Mouse (Mus musculus): ENCODE results near the gene Slc7a7. TPM values are rescaled to one million over a fixed set of nuclear protein-coding genes. Genes with fewer than 3 reads are reported as not detected.

Slc7a7 gene
- polyA plus RNA-seq, 1 experiment from 2014 or later, result 5.3 TPM

- 0 out of 2 replicates have a peak, but pooled peaks cover 5% of the 10 kb centered on the region for H3K36me3 ChIP-seq
- H3K9me3 ChIP-seq, result no peaks in the 10 kb centered on the region
- H3K27ac ChIP-seq, result peak within 1 kb of the TSS; percentile 87
- no peaks in the 10 kb centered on the region for H3K27me3 ChIP-seq
- WGBS, result under 1% methylated on average over 46 of the region's 49 CpGs
- peak within 1 kb of the TSS; percentile 83 for H3K9ac ChIP-seq (replicated peaks)
- H3K4me2 ChIP-seq (replicated peaks), result peak within 1 kb of the TSS; percentile 68
- peak within 1 kb of the TSS; percentile 57 for H3K4me3 ChIP-seq (replicated peaks)
- peaks cover 75% of the 10 kb centered on the region for H3K4me1 ChIP-seq (replicated peaks)
- ATAC-seq, result peak; percentile 44
These were observed 13.9 kb upstream of the Slc7a7 start, which contains the start of gene Mmp14 for GRCm38 (mm10) chr14:54431334-54432077. Gene Mmp14 (plus strand): TSS chr14:54431612.

GRCm38 (mm10) chr14:54430406-54431145 is 13.0 kb upstream of the Slc7a7 start:
- Histone ChIP-seq H3K9me3 (no peaks in the 10 kb centered on the region), H3K4me3 (replicated peaks) (peak overlapping the region; percentile 57), H3K4me1 (replicated peaks) (peaks cover 81% of the 10 kb centered on the region), H3K4me2 (replicated peaks) (peak overlapping the region; percentile 68), H3K27me3 (no peaks in the 10 kb centered on the region), H3K27ac (peak overlapping the region; percentile 87), H3K9ac (replicated peaks) (peak overlapping the region; percentile 83), H3K36me3 (0 out of 2 replicates have a peak, but pooled peaks cover 5% of the 10 kb centered on the region)
- 3% methylated on average over 18 of the region's 18 CpGs for WGBS
- no peak for ATAC-seq

- Histone ChIP-seq H3K27ac (peak overlapping the region; percentile 87; the same call in 1 of the 2 replicates), H3K4me3 (replicated peaks) (peak overlapping the region; percentile 57; the same call in 1 of the 2 replicates), H3K4me2 (replicated peaks) (peak overlapping the region; percentile 68), H3K36me3 (0 out of 2 replicates have a peak, but pooled peaks cover 5% of the 10 kb centered on the region), H3K9ac (replicated peaks) (peak overlapping the region; percentile 83), H3K27me3 (no peaks in the 10 kb centered on the region), H3K9me3 (no peaks in the 10 kb centered on the region), H3K4me1 (replicated peaks) (peaks cover 76% of the 10 kb centered on the region)
- no peak for ATAC-seq
- 68% methylated on average over 7 of the region's 7 CpGs for WGBS
These were observed 11.9 kb upstream of the Slc7a7 start for GRCm38 (mm10) chr14:54429332-54430093.

- no peak overlapping the region for H3K4me3 ChIP-seq (replicated peaks)
- no peaks in the 10 kb centered on the region for H3K9me3 ChIP-seq
- no peaks in the 10 kb centered on the region for H3K27me3 ChIP-seq
- 94% methylated on average over 5 of the region's 5 CpGs for WGBS
- 0 out of 2 replicates have a peak, but pooled peaks cover 5% of the 10 kb centered on the region for H3K36me3 ChIP-seq
- no peak overlapping the region for H3K4me2 ChIP-seq (replicated peaks)
- no peak overlapping the region for H3K9ac ChIP-seq (replicated peaks)
- peaks cover 65% of the 10 kb centered on the region for H3K4me1 ChIP-seq (replicated peaks)
- ATAC-seq, result no peak
- no peak overlapping the region for H3K27ac ChIP-seq
These were observed 10.8 kb upstream of the Slc7a7 start for GRCm38 (mm10) chr14:54428421-54428820.

- WGBS, result 95% methylated on average over 7 of the region's 7 CpGs
- Histone ChIP-seq H3K9me3 (no peaks in the 10 kb centered on the region), H3K9ac (replicated peaks) (peak overlapping the region; percentile 88; the same call in 1 of the 2 replicates), H3K4me1 (replicated peaks) (peaks cover 59% of the 10 kb centered on the region), H3K4me2 (replicated peaks) (peak overlapping the region; percentile 66), H3K4me3 (replicated peaks) (peak overlapping the region; percentile 88), H3K27me3 (no peaks in the 10 kb centered on the region), H3K27ac (no peak overlapping the region), H3K36me3 (0 out of 2 replicates have a peak, but pooled peaks cover 5% of the 10 kb centered on the region)
- ATAC-seq, result no peak
These were observed 10.1 kb upstream of the Slc7a7 start for GRCm38 (mm10) chr14:54427696-54428095.

- WGBS, result under 1% methylated on average over 48 of the region's 48 CpGs
- ATAC-seq, result peak; percentile 86
- H3K4me1 ChIP-seq (replicated peaks), result peaks cover 50% of the 10 kb centered on the region
- H3K9ac ChIP-seq (replicated peaks), result peak within 1 kb of the TSS; percentile 88
- peak within 1 kb of the TSS; percentile 94 for H3K27ac ChIP-seq
- H3K4me2 ChIP-seq (replicated peaks), result peak within 1 kb of the TSS; percentile 66
- H3K4me3 ChIP-seq (replicated peaks), result peak within 1 kb of the TSS; percentile 88
- no peaks in the 10 kb centered on the region for H3K9me3 ChIP-seq
- no peaks in the 10 kb centered on the region for H3K27me3 ChIP-seq
- H3K36me3 ChIP-seq, result 0 out of 2 replicates have a peak, but pooled peaks cover 5% of the 10 kb centered on the region
These were observed 9.3 kb upstream of the Slc7a7 start, which contains the start of gene Mrpl52 for GRCm38 (mm10) chr14:54426689-54427398. Gene Mrpl52 (plus strand): TSS chr14:54426909.

GRCm38 (mm10) chr14:54426003-54426688 is 8.6 kb upstream of the Slc7a7 start:
- 34% methylated on average over 14 of the region's 14 CpGs for WGBS
- H3K9ac ChIP-seq (replicated peaks), result peak overlapping the region; percentile 88
- H3K36me3 ChIP-seq, result 0 out of 2 replicates have a peak, but pooled peaks cover 5% of the 10 kb centered on the region
- peaks cover 43% of the 10 kb centered on the region for H3K4me1 ChIP-seq (replicated peaks)
- no peaks in the 10 kb centered on the region for H3K9me3 ChIP-seq
- peak; percentile 44 for ATAC-seq
- no peaks in the 10 kb centered on the region for H3K27me3 ChIP-seq
- H3K27ac ChIP-seq, result peak overlapping the region; percentile 94
- peak overlapping the region; percentile 88 for H3K4me3 ChIP-seq (replicated peaks)
- H3K4me2 ChIP-seq (replicated peaks), result peak overlapping the region; percentile 66

GRCm38 (mm10) chr14:54425540-54425939 is 8.0 kb upstream of the Slc7a7 start:
- no peak for ATAC-seq
- 89% methylated on average over 1 of the region's 1 CpGs for WGBS
- peak overlapping the region; percentile 88 for H3K4me3 ChIP-seq (replicated peaks)

GRCm38 (mm10) chr14:54424634-54425033 is 7.1 kb upstream of the Slc7a7 start:
- no peaks in the 10 kb centered on the region for H3K9me3 ChIP-seq
- no peaks in the 10 kb centered on the region for H3K27me3 ChIP-seq
- no peak for ATAC-seq
- H3K4me3 ChIP-seq (replicated peaks), result no peak overlapping the region
- no peak overlapping the region for H3K27ac ChIP-seq
- 91% methylated on average over 1 of the region's 1 CpGs for WGBS
- H3K4me2 ChIP-seq (replicated peaks), result no peak overlapping the region
- H3K4me1 ChIP-seq (replicated peaks), result peaks cover 28% of the 10 kb centered on the region
- H3K9ac ChIP-seq (replicated peaks), result no peak overlapping the region
- H3K36me3 ChIP-seq, result 0 out of 2 replicates have a peak, but pooled peaks cover 5% of the 10 kb centered on the region

More at GRCm38 (mm10) chr14:54425540-54425939, 8.0 kb upstream of the Slc7a7 start:
- Histone ChIP-seq H3K27ac (no peak overlapping the region), H3K9ac (replicated peaks) (peak overlapping the region; percentile 88; the same call in 1 of the 2 replicates), H3K27me3 (no peaks in the 10 kb centered on the region), H3K36me3 (0 out of 2 replicates have a peak, but pooled peaks cover 5% of the 10 kb centered on the region), H3K9me3 (no peaks in the 10 kb centered on the region), H3K4me2 (replicated peaks) (peak overlapping the region; percentile 66), H3K4me1 (replicated peaks) (peaks cover 37% of the 10 kb centered on the region)

GRCm38 (mm10) chr14:54423406-54423805 is 5.8 kb upstream of the Slc7a7 start:
- H3K36me3 ChIP-seq, result no peaks in the 10 kb centered on the region
- no peak overlapping the region for H3K9ac ChIP-seq (replicated peaks)
- ATAC-seq, result no peak
- no peak overlapping the region for H3K4me3 ChIP-seq (replicated peaks)
- no peaks in the 10 kb centered on the region for H3K9me3 ChIP-seq
- H3K27me3 ChIP-seq, result no peaks in the 10 kb centered on the region
- WGBS, result 58% methylated on average over 5 of the region's 5 CpGs
- H3K4me2 ChIP-seq (replicated peaks), result no peak overlapping the region
- no peak overlapping the region for H3K27ac ChIP-seq
- peaks cover 20% of the 10 kb centered on the region for H3K4me1 ChIP-seq (replicated peaks)

Measured in midbrain, embryonic 13.5 days (tissue).